Mouse (Mus musculus) monocyte, adult 2 months (primary cell): ENCODE results near the gene Acbd5.

ENCODE experiments used
- DNase-seq, 2 experiments: peaks; one replicate each; pipeline ENCODE4 v3.0.0; 2022; ENCODE audit warnings: low spot score in 2 of 2, low read depth in 1 of 2

Gene Acbd5

DNA sequence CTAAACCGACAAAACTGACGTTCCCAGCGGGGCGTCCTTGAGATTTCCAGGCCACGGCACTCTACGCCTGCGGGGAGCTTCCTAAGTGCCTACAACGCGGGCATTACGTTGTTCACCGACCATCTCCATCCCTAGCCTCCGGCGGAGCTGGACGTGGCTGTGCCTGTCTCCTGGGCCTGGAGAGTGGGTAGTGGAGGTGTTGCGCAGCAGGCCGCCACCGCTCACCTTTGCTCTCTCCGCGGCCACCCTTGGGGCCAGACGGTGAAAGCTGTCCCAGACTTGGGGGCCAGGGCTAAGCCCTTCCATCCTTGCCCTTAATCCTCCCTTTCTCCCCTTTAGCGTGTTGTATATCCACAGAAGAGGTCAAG lies 387 bp downstream of the Acbd5 start:
- no peak for DNase-seq

DNA sequence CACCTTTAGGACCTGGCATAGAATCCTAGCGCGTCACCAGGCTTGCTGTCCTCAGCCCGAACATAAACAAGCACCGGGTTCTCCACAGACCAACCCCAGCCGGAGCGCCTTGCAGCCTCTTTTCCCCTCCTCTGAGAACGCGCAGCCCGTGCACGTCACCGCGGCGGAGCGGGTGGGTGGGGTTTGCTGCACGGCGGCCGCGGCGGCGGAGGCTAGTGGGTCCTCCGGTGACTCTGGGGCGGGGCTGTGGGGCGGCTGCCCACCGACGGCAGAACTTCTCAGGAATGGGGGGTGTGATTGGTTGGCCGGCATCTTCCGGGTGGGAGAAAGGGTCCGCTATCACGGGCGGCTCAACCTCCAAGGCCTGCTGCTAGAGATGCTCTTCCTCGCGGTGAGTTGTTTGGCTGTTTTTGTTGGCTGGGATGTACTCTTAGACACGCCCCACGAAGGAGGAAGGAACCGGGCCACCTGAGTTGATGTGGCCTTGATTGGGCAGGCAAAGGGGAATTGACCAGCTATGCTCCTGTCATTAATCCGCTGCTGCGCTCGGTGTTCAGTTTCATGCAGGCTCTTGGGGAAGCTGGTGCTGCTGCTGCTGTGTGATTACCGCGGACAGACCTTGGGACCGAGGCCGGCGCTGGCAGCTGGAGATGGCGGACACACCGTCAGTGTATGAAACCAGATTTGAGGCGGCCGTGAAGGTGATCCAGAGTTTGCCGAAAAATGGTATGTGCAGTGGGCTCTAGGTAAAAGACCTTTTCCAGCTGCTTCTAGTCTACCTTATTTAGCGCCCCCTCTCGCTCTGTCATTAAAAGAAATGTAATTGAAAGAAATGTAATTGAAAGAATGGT lies 1.2 kb downstream of the Acbd5 start:
- DNase-seq, result peak; percentile 74 to 92

DNA sequence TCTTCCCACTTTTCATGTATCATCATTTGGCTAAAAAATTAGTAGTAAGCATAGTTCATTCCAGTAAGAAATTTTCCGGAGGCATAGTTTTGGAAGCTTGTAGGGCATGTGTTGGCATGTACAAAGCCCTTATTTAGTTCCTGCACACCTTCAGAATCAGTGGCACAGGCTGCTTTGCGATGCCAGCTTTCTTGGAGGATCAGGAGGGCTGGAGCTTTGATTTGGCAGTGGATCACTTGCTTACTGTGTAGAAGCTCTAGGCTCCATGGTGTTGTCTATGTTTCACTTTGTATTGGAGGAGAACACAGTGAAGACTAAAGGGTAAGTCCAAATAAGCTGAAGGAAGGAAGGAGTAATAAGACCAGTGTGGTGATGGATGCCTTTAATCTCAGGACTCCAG lies 2.5 kb downstream of the Acbd5 start:
- DNase-seq, result no peak

DNA sequence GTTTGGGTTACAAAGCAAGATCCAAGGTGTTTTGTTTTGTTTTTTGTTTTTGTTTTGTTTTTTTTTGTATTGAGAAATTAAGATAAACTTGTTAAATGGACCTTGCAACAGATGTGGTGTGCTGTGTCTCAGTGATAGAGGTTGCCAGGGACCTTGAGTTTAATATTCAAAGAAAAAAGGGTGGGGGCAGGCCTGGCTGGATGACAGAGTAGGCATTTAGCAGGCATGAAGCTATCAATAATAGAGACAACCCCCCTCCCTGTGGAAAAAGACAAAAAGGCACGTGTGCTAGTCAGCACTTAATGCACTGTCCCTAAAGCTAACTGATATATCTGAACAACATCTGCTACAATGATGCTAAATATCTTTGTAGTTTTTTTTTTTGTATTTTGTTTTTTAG lies 3.4 kb downstream of the Acbd5 start:
- no peak for DNase-seq

DNA sequence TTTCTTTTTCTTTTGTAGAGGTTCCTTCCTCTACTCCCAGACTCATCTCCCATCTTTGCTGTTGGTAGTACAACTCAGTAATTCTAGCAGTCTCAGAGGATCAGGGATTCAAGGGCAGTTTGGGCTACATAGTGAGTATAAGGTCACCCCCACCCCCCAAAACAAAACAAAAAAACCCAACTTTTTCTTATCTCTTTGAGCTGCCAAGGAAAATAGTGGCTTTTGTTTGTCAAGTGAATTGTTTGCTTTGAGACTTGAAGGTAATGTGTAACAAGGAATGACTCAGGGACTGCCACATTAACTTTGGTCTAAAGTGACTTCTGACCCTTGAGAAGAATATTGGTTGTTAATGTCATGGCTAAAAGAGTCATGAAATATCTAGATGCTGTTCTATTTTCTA lies 7.9 kb downstream of the Acbd5 start:
- no peak for DNase-seq

DNA sequence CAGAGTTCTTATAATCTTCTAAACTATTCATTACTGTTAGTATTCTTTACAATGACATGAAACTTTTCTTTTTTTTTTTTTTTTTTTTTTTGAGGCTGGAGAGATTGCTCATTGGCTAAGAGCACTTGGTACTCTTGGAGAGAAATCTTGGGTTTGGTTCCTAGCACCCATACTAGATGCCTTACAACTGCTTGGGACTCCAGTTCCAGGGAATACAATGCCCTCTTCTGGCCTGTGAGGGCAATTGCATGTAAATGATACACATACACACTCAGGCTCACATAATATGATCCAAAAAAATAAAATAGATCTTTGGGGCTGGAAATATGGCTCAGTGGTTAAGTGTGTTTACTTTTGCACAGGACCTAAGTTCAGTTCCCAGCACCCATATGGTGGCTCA lies 8.8 kb downstream of the Acbd5 start:
- no peak for DNase-seq

DNA sequence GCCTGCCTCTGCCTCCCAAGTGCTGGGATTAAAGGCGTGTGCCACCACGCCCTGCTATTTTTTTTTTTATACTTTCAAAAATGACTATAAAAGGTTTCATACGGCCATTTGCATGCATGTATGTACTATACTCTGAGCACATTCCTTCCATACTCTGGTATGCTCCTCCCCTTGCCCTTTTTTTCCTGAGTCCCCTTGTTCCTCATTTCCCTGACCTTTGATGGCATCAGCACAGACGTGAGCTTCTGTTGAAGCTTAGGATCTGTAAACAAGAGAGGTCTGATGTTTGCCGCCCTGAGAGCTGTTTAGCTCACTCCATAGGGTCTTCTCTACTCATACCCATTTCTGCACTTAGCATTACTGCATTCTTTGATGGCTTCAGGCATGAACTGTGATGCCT lies 9.7 kb downstream of the Acbd5 start:
- DNase-seq, result no peak

DNA sequence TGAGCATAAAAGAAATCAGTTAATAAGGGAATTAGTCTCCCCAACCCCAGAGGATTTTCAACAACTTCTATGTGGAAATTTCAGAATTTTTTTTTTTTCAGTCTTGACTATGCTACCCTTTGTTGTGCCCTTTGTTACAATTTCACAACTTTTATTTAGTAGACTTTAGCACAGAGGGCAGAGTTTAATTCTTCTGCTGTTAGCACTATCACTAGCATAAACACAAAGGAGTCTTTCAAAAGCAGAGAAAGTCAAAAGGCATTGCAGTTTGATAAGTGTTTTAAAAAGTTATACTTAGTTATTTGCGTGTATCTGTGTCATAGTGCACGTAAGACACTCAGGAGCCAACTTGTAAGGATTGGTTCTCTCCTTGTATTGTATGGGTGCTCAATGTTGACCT lies 10.6 kb downstream of the Acbd5 start:
- DNase-seq, result no peak

DNA sequence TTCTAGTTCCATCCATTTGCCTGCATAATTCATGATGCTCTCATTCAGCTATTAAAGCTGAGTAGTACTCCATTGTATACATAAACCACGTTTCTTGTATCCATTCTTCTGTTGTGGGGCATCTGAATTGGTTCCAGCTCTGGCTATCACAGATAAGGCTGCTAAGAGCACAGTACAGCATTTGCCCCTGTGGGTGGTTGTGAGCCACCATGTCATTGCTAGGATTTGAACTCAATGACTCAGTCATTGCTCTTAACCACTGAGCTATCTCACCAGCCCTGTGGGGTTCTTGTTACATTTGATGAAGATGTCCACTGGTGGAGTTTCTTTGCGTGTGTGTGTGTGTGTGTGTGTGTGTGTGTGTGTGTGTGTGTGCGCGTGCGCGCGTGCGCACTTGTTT lies 16.6 kb downstream of the Acbd5 start:
- DNase-seq, result no peak

DNA sequence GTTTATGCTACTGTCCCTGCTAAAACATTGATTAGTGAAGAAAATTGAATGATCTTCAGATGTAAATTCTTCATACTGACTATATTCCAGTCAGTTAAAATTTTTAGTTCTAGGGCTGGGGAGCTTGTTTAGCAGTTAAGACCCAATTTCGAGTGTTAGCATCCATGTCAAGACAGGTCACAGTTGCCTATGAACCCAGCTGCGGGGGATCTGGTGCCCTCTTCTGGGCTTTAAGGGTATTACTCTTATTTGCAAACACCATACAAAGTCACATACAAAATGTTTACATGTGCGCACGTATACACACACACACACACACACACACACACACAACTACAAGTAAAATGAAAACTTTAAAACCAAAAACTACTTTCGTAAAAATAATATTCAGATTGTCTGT lies 24.2 kb downstream of the Acbd5 start:
- DNase-seq, result peak in 1 of 2 experiments; percentile 1

DNA sequence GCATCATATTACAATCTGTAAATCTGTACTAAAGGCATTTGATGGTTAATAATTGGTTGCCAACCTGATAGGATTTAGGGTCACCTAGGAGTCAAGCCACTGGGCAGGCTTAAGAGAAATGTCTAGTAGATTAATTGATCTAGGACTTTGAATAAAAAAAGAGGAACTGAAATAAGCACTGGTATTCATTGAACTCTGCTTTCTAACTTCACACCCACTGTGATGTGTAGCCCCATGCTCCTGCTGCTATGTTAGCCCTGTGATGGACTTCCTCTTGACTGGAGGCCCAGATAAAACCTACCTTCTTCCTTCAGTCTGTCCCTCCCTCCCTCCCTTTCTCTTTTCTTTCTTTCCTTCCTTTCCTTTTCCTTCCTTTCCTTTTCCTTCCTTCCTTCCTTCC lies 29.1 kb downstream of the Acbd5 start:
- no peak for DNase-seq

DNA sequence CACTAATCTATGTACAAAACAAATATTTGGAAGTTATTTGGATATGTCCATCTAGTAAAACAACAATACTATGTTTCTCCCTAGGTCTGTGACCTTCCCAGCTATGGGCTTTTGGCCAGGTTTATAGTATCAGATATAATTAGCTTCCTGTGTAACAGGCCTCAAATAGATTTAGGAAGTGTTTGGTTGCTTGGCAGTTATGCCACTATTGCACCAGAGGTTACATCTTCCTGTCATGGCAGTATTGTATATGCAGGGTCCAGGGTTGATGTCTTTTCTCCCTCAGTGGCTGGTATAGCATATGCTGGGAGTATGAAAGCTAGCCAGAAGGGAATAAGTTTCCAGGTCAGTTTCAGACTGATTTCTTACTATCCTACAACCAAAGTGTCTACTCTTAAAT lies 34.3 kb downstream of the Acbd5 start:
- DNase-seq, result no peak

DNA sequence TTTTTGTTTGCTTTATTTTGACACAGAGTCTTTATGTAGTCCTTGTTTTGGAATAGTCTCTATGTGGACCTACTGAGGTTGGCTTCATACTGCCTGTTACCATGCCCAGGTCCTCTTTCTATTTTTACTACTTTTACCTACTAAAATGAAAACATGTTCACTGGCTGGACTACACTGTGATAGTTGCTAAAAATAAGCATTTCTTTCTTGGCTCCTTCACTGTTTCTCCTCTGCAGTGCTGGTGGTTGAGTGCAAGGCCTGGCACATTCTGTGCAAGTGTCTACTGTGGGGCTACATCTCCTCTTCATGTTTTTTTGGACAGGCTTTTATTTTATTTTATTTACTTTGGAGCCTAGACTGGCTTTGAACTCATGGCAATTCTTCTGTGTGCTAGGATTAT lies 51.6 kb downstream of the Acbd5 start:
- DNase-seq, result no peak

DNA sequence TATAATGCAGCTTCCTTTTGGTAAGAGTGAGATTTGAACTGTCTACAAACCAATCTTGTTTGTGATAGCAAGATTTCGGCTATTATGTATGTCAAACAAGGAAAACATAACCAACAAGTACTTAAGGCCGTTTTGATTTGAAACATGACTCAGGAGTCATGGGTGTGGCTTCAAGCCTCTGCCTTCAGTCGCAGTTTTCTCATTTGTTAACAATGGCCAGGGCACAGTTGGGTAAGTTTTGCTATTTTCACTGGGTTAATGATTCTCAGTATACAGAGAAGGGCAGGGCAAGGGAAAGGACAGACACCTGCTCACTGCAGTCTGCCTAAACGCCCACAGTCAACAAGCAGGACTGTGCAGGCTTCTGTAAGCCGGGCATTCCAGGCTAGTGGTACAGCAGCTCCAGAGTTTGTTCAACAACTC lies 87.2 kb downstream of the Acbd5 start:
- no peak for DNase-seq

DNA sequence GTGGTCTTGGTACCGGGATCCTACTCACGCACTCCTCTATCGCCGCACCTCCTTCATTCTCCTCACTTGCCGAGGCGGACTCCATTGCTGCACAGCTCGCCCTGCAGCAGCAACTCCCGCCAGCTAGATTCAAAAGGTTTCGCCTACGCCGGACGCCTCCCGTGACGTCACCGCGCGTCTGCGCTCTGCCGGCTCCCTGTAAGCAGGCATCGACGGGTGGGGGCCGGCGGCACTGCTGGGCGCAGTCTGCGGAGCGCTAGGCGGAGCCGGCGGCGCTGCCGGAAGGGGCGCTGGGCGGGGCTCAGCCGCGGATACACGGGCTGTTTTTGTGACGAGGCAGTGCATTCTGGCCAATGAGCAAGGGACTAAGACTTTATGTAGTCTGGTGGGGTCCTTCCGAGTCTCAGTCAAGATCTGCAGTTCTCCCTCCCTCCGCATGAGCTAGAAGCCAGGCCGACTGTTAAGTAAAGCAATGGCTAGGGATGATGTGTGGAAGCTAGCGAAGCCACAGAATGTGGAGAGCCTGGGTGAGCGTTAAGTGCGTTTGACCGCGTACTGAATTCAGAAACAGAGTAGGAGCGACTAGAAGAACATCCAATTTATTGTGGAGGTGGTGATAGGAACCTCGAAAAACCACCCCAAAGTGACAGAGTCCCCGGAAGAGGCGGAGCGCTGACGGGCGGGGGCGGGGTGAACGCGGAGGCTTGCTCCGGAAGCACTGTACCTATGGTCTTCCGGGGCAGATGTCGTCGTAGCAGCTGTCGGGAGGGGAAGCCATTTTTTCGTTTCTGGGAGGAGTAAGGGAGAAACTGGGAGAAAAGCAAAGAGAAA lies 88.0 kb downstream of the Acbd5 start, which contains the start of the genes Mastl and Yme1l1:
TSS of gene Mastl (minus strand) at position 248 of the 831 bp plus-strand sequence.
TSS of gene Yme1l1 (plus strand) at position 593 of the 831 bp plus-strand sequence.
- DNase-seq, result peak; percentile 95 to 96

DNA sequence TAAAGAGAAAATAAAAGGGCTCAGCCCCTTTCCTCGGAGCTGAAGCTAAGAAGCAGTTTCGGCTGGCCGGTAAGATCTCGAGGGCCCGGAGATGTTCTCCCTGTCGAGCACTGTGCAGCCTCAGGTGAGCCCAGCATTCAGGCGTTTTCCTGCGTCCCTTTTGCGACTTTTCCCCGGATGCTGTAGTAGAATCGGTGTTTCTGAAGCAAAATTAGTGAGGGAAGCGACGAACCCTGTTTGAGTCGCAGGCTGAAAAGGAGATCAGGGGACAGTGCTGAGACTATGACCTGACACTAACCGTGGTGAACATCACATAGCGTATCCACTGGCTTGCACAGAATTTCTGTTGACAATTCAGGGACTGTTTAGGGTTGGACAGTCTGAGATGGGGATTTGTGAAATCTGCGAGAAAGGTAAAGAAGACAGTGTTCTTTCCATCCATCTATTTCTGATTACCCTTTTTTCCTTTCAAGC lies 88.7 kb downstream of the Acbd5 start:
- DNase-seq, result no peak
